Mouse (Mus musculus): Measurements from ENCODE around the gene Frmd4b.

Gene Frmd4b

GRCm38 (mm10) chr6:97341148-97341547, 276.2 kb downstream of the Frmd4b start:
- in situ Hi-C loops (cut with MboI; ENCODE audit: low sequenced_read_pairs) = no loop called here

GRCm38 (mm10) chr6:97340211-97340791, 277.0 kb downstream of the Frmd4b start:
- in situ Hi-C loops (cut with MboI; ENCODE audit: low sequenced_read_pairs) = no loop called here

- in situ Hi-C loops (cut with MboI; ENCODE audit: low sequenced_read_pairs) = no loop called here
These were observed 278.1 kb downstream of the Frmd4b start for GRCm38 (mm10) chr6:97339271-97339681.

DNA sequence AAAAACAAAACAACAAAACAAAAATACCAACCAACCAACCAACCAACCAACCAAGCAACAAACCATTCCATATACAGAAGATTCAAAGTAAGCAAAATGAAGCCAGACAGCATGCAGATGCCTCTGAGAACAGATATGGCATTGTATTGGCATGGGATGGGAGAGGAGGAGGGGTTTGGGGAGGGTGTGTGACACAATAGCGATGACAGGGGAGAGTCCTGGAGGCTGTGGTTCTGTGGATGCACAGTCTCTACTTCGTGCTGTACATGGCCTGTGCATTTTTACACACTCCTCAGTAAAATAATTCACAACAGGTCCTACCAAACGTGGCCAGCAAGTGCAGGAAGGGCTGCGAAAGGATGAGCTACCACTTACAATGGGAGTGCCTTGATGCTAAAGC, 278.5 kb downstream of the Frmd4b start:
- in situ Hi-C loops (cut with MboI; ENCODE audit: low sequenced_read_pairs) = no loop called here

GRCm38 (mm10) chr6:97333323-97333722, 284.0 kb downstream of the Frmd4b start:
- in situ Hi-C loops (cut with MboI; ENCODE audit: low sequenced_read_pairs) = no loop called here

DNA sequence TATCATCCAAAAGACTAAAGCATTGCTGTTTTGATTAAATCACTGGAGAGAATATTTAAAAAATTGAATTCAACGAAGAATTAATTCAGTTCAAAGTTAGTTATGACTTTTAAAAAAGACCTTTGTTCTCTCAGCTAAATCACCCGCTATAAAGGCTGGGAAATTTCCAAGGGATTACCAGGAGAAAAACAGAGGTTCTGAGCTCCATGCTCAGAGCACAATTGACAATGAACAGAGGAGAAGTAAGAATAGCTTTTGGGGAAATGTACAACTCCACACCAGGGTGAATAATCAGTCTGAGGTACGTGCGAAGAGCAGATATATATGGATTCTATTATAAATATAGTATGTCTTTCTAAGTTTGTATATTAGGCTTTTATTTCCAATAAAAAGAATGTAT, 293.4 kb downstream of the Frmd4b start:
- in situ Hi-C loops (cut with MboI; ENCODE audit: low sequenced_read_pairs) = no loop called here

GRCm38 (mm10) chr6:97322126-97322525, 295.2 kb downstream of the Frmd4b start:
- in situ Hi-C loops (cut with MboI; ENCODE audit: low sequenced_read_pairs) = no loop called here

DNA sequence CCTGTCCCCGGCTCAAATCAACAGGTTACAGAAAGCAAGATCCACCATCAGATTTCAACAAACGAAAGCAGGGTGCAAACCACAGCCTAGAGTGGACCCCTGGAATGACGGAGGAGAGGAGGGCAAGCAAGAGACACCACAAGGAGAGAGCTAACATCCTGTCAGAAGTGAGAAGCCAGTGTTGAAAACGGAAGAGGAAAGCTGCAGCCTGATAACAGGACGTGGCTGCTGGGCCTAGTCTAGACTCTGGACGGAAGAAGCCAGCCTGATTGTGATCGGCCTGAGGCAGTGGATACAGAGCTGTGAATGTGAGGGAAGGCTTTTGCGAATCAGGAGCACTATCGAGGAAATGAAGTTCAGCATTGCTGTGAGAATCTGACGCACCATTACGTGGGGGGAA, 296.2 kb downstream of the Frmd4b start:
- in situ Hi-C loops (cut with MboI; ENCODE audit: low sequenced_read_pairs) = no loop called here

DNA sequence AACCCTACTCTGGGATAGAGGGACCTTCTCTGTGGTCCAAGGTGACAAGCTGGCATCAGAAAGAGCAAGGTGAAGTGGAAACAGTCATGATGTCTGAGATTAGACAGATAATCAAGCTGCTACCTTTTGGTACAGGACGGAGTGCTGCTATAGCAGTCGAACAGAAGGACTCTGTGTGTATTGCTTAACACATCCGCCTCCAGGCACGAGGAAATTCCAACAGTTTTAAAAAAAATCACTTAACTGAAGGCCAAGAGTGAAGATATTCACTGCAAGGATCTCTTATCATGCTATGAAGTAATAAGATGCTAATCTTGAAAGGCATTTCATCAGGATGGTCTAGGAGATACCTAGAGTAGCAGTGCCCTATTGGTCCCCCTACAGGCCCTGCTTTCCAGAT, 298.3 kb downstream of the Frmd4b start:
- in situ Hi-C loops (cut with MboI; ENCODE audit: low sequenced_read_pairs) = no loop called here

DNA sequence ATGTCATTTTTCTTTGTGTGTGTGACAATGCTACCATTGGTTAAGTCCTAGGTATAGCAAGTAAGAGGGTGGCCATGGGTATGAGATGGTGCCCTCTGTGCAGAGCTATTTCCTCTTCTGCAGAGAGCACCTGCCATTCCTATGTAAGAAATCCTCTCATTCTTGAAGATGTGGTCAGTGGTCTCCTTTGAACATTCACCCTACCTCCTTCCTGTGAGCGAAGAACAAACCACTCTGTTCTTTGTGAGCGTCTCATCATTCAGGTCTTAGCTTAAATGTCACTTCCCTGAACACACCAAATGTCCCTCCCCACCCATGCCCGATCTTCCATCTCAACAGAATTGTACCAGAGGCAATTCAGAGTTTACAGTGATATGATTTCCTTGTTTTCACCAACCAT, 299.4 kb downstream of the Frmd4b start:
- in situ Hi-C loops (cut with MboI; ENCODE audit: low sequenced_read_pairs) = no loop called here

GRCm38 (mm10) chr6:97316716-97317115, 300.6 kb downstream of the Frmd4b start:
- in situ Hi-C loops (cut with MboI; ENCODE audit: low sequenced_read_pairs) = no loop called here

GRCm38 (mm10) chr6:97315311-97315710, 302.0 kb downstream of the Frmd4b start:
- in situ Hi-C loops (cut with MboI; ENCODE audit: low sequenced_read_pairs) = no loop called here

DNA sequence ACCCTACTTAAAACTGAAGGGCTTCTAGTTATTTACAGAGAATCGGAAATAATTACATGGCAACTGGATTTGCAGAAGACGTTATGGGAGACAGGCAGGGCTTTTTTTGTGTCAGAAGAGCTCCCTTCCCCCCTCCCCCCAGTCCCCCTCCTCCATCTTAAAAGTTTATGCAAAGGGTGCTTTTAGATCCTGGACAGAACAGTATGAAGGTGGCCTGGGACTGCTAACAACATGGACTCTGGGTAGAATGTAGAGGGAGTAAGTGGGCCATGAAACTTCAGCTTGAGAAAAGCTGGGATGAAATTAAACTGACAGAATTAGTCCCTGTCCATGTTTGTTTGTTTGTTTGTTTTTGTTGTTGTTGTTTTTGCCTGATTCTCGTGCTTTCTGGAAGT, 304.8 kb downstream of the Frmd4b start:
- in situ Hi-C loops (cut with MboI; ENCODE audit: low sequenced_read_pairs) = no loop called here

DNA sequence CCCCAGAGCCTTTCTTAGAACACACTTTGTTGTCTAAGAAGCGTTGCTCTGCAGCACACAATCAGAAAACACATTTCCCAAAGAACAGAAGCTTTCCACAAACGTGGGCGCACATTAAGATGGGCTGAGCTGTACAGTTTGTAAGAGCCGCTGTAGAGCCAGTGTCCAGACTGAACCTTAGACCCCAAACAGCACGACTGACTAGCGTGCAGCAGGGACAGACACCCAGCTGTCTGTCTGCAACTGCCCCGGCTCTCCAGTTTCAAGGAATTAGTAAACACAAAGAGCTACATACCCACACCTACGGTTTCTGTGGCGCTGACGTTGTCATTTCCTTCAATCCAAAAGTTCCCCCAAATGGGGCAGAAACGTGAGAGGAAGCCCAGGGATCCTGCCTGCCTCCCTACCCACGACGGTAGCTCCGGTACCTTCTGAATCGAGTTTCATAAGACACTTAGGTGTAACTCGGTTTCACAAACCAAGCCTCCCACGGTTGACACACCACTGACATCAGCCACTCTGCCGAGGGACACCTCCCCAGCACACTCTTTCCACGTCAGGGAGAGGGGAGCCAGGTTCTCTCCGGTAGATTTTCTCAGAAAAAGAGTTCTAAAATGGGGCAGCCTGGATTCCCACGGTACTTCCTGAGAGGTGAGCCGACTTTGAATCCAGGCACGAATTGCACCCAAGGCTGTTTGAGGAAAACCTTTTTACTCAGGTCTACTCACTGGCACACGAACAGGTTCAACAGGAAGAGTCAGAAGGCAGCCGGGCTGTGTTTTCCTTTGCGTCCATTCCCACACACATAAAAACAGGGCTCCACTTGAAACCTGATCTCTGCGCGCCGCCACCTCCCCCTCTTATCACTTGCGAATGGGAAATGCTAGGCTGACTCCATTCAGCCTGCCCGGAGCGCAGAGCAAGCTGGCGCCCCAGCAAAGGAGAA, 305.5 kb downstream of the Frmd4b start:
- in situ Hi-C loops (cut with MboI; ENCODE audit: low sequenced_read_pairs) = no loop called here

DNA sequence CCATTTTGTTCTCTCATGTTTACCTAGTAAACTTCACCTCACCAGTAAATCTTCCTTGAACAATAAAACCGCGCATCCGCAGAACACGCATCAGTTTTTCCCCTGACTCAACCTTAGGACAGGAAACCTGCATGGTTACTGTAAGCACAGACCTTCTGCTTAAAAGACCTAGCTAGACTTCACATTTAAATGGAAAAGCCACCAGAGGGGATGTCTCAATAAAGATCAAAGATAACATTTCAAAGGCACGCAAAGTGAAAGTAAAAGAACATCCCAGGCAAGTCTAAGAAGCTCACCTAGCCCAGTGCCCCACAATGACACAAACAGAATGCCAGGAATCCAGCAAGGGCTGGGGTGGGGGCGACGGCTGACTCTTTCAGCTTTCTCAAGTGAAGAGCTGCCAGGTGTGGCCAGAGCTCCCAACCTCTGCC, 306.4 kb downstream of the Frmd4b start:
- in situ Hi-C loops (cut with MboI; ENCODE audit: low sequenced_read_pairs) = no loop called here

DNA sequence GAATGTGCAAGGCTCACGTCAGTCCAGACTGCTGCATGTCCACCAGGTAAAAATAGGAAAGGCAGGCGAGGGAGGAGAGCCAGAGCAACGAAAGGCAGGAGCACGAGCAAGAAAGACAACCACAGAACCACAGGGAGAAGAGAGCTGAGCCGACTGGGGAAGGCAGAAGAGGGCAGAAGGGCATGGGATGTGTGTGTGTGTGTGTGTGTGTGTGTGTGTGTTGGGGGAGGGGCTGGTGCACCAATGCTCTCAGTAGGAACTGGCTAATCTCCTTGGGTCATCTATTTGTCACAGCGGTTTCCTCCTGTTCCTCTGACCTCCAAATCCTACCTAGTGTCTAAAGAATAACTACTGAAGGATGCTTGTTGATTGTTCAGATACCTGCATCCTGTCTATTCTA, 308.2 kb downstream of the Frmd4b start:
- in situ Hi-C loops (cut with MboI; ENCODE audit: low sequenced_read_pairs) = no loop called here

GRCm38 (mm10) chr6:97308562-97308961, 308.8 kb downstream of the Frmd4b start:
- in situ Hi-C loops (cut with MboI; ENCODE audit: low sequenced_read_pairs) = no loop called here

GRCm38 (mm10) chr6:97307231-97307630, 310.1 kb downstream of the Frmd4b start:
- in situ Hi-C loops (cut with MboI; ENCODE audit: low sequenced_read_pairs) = no loop called here

DNA sequence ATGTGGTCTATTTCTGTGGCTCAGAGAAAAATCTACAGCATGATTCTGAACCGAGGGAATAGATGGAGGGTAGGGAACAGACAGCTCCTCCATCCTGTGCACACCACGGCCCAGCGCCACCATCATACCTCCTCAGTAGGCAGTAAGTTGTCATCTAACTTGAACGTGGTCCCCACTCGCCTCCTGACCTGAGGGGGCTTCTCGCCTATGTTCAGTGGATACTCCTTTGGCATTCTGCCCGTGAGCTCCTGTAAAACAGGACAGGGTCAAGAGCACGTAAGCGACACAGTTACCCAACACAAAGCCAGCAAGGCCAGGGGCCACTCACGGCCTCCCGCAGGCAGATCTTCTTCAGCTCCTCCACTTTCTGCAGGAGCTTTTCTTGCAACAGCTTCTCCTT, 311.0 kb downstream of the Frmd4b start:
- in situ Hi-C loops (cut with MboI; ENCODE audit: low sequenced_read_pairs) = no loop called here

- in situ Hi-C loops (cut with MboI; ENCODE audit: low sequenced_read_pairs) = no loop called here
These were observed 311.9 kb downstream of the Frmd4b start for GRCm38 (mm10) chr6:97305491-97305890.

- in situ Hi-C loops (cut with MboI; ENCODE audit: low sequenced_read_pairs) = no loop called here
These were observed 312.3 kb downstream of the Frmd4b start for GRCm38 (mm10) chr6:97305010-97305409.
